Mouse (Mus musculus) central nervous system, embryonic 14 days (tissue): ENCODE measurements around the gene Txnrd3. TPM values are rescaled to one million over a fixed set of nuclear protein-coding genes. Genes with fewer than 3 reads are reported as not detected.

Experiments
- polyA plus RNA-seq: library from polyadenylated mRNA; depleted of rRNA; stranded (reverse); fragments of >200 nt; gene quantifications from 2 replicates; pipeline ENCODE4 v1.2.3, GENCODE M21; 2012; rRNA removed

The Txnrd3 gene
- 9.3 and 9.5 TPM in 2 replicates for polyA plus RNA-seq

GRCm38 (mm10) chr6:89643798-89644270, at the start of gene Txnrd3:
Gene Txnrd3 (plus strand): TSS chr6:89643988.

GRCm38 (mm10) chr6:89595018-89595776, 48.6 kb upstream of the Txnrd3 start, which contains the start of gene Chchd6:
Gene Chchd6 (minus strand): TSS chr6:89595652.

GRCm38 (mm10) chr6:89707240-89707639, 63.5 kb downstream of the Txnrd3 start, which contains the start of gene Vmn1r40:
Gene Vmn1r40 (plus strand): TSS chr6:89707540.

Other genes with a start within 250 kb of the Txnrd3 start
- 121 and 125 TPM in 2 replicates for gene Chchd6, start 48.3 kb upstream of the Txnrd3 start, polyA plus RNA-seq
- gene Vmn1r40, start 63.6 kb downstream of the Txnrd3 start, polyA plus RNA-seq = not detected in 2 replicates
- gene Vmn1r41, start 96.8 kb downstream of the Txnrd3 start, polyA plus RNA-seq = not detected in 2 replicates
- gene Vmn1r42, start 232.4 kb downstream of the Txnrd3 start, polyA plus RNA-seq = not detected in 2 replicates
- gene Vmn1r43, start 232.4 kb downstream of the Txnrd3 start, polyA plus RNA-seq = not detected in 2 replicates
- gene Vmn1r44, start 239.7 kb downstream of the Txnrd3 start, polyA plus RNA-seq = not detected in 2 replicates